Mouse (Mus musculus) neutrophil, adult 83 days (primary cell): ENCODE results near the gene Dap3. TPM values are rescaled to one million over a fixed set of nuclear protein-coding genes. Genes with fewer than 3 reads are reported as not detected.

Experiments used
- total RNA-seq, 2 experiments: library from RNA; stranded (reverse); gene quantifications; one replicate each; pipeline ENCODE4 v1.2.4; 2023

The Dap3 gene
- 10 to 100 TPM; 62.3 to 64.7 TPM for total RNA-seq

DNA sequence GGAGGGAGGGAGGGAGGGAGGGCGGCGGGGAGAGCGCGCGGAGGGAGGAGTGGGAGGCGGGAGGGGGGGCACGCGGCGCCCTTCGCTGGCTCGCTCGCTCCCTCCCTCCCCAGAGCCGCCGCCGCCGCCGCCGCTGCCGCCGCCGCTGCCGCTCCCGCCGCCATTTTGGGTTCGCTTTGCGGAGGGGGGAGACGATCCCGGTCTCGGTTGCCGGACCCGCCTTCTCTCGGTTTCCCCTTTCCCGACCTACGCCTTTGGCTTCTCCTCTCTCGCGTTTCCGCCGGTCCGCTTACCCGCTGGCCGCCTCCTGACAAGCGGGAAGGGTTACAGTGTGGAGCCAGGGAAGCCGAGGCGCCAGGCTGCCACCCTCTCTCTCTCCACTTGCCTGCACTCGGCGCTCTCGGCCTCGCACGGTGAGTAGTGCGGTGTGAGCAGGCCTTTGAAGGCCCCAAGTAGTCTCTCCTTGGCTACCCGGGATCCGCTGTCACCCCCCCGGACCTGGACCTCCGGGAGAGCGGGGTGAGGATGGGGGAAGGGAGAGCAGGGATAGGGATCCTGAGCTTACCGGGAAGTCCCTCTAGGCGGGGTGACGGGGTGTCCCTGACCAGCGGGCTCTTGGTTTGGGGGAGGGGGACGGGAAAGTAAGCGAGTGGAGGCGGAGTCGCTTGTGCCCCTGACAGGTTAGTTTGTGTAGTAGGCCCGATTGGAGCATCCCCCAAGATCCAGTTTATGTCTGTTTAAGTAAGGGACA is at the start of gene Dap3, which contains the start of gene Ash1l:
Dap3 (minus strand) TSS at position 606 of the 751 bp plus-strand sequence.
Ash1l (plus strand) TSS at position 47 of the 751 bp plus-strand sequence.

DNA sequence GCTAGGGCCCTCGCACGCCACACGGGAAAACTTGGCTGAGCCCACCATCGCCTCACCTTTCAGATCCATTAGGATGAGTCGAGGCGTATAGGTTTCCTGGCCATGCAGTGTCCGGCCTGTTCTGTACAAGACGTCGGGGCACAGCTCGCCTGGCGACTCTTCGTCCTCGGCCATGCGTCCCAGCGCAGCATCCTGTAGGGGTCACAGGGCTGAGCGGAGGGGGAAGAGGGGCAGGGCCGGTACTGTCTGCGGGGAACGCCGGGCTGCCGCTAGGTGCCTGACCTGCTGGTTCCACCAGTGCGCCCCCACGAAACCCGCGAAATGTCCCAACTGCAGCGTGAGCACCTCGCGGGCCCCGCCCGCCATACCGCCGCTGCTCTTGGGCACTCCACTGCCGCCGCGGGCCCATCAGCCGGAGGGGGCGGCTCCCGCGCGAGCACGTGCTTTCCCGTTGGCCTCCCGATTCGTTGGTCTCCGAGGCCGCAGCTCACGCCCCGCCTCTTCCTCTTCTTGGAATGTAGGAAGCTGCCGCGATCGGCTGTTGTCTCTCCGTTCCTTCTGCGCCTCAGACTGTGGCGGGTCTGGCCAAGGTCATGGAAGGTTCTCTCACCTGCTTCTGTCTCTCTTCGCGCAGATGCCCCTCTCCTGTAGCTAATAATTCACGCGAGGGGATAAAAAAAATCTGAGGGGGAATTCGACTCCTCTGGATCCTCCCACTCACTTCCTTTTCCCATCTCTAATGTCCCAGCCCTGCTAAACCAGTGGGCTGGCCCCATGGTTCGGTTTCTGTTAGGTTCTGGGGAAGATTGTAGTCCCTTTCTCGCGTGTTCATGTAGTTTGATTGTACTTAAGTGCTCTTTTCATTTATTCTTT is 37.2 kb downstream of the Dap3 start, which contains the start of gene Msto1:
Msto1 (minus strand) TSS at position 489 of the 873 bp plus-strand sequence.

Other genes starting within 250 kb of the Dap3 start
- 10 to 100 TPM; 41.5 to 50.4 TPM for gene Rit1, start 234.3 kb downstream of the Dap3 start, total RNA-seq
- under 1 TPM; 0.79 to 0.83 TPM for gene Syt11, start 176.0 kb downstream of the Dap3 start, total RNA-seq
- gene Gon4l, start 116.0 kb downstream of the Dap3 start, total RNA-seq = 10 to 100 TPM; 29.8 to 31.2 TPM
- 1 to 10 TPM; 6.4 TPM for gene Msto1, start 37.2 kb downstream of the Dap3 start, total RNA-seq
- 10 to 100 TPM; 37.4 to 45.5 TPM for gene Ash1l, start 559 bp downstream of the Dap3 start, total RNA-seq
- 10 to 100 TPM; 19.9 to 21.7 TPM for gene Rusc1, start 142.1 kb upstream of the Dap3 start, total RNA-seq
- gene Gm43738, start 149.9 kb upstream of the Dap3 start, total RNA-seq = not detected
- 10 to 100 TPM; 26.5 to 33.5 TPM for gene Fdps, start 150.8 kb upstream of the Dap3 start, total RNA-seq
- gene Pklr, start 185.0 kb upstream of the Dap3 start, total RNA-seq = 10 to 100 TPM; 14.9 to 33.6 TPM
- gene Hcn3, start 209.0 kb upstream of the Dap3 start, total RNA-seq = not detected
- 10 to 100 TPM; 52.8 to 53.7 TPM for gene Clk2, start 213.6 kb upstream of the Dap3 start, total RNA-seq
- 10 to 100 TPM; 45.9 to 51.1 TPM for gene Scamp3, start 226.3 kb upstream of the Dap3 start, total RNA-seq
- 1 to 10 TPM; 4.8 to 7.0 TPM for gene Fam189b, start 232.0 kb upstream of the Dap3 start, total RNA-seq